Mouse (Mus musculus): ENCODE measurements around the gene Upk1a. TPM values are rescaled to one million over a fixed set of nuclear protein-coding genes. Genes with fewer than 3 reads are reported as not detected.

The Upk1a gene
- polyA plus RNA-seq, 1 experiment from 2014 or later, result 12.1 TPM

DNA sequence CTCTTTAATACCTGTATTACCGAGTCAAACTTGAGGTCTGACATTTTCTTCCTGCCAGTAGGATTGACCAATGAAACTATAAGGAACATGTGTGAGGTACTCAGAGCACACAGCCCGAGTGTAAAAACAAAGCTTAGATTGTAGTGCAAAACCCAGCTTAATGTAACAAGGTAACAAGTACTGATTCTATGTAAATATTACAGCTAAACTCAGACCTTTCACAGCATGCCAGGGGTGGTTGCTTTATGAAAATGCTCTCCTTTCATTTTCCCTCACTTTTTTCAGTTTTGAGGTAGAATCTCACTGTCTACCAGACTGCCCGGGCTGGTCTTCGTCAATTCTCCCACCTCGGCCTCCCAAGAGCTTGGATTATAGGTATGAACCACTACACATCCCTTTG is 16.6 kb downstream of the Upk1a start:
- no peaks in the 10 kb centered on the region for H3K36me3 ChIP-seq (ENCODE audit: control insufficient read depth, insufficient read depth, low read length)
- no peaks in the 10 kb centered on the region for H3K27me3 ChIP-seq (replicated peaks; ENCODE audit: control insufficient read depth, insufficient read depth, low read length)
- DNase-seq (ENCODE audit: low spot score) (no peak), ATAC-seq (replicated peaks; ENCODE audit: low FRiP score, low TSS enrichment, low read depth) (no peak)
- H3K4me3 ChIP-seq (ENCODE audit: low read depth, low read length), result no peak overlapping the region
- H3K27ac ChIP-seq (ENCODE audit: low read depth), result no peak overlapping the region
- H3K9ac ChIP-seq (ENCODE audit: low read length), result no peak overlapping the region
- H3K4me1 ChIP-seq (replicated peaks; ENCODE audit: control insufficient read depth, insufficient read depth, low read length), result no peaks in the 10 kb centered on the region
- H3K9me3 ChIP-seq (ENCODE audit: control insufficient read depth, low read length), result no peaks in the 10 kb centered on the region
- WGBS, result 77% methylated on average over 5 of the region's 5 CpGs
- no peak overlapping the region for H3K4me2 ChIP-seq (ENCODE audit: low read length)

DNA sequence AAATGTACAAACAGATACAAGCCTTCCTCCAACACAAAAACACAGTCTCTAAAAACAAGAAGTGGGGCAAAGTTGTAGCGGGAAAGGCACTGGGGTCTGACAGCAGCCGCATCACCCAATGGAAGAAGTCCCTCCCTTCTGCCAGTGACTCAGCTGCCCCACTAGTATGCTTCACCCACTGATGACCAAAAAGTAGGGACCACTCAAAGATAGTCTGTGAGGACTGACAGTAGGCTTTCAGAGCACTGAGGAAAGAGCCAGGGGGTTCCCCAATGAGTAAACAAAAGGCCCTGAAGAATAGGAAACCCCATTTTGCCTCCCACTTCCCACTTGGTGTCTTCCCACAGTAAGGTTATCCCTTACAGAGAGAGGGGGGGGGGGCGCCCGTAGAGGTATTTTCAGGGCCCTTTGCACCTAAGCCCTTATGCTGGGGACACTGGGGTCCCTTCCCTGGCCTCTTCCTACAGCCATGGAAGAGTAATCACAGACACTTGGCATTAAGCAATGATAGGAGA is 18.1 kb downstream of the Upk1a start:
- no peaks in the 10 kb centered on the region for H3K27me3 ChIP-seq (replicated peaks; ENCODE audit: control insufficient read depth, insufficient read depth, low read length)
- no peaks in the 10 kb centered on the region for H3K36me3 ChIP-seq (ENCODE audit: control insufficient read depth, insufficient read depth, low read length)
- H3K9me3 ChIP-seq (ENCODE audit: control insufficient read depth, low read length), result no peaks in the 10 kb centered on the region
- DNase-seq (ENCODE audit: low spot score), result no peak
- WGBS, result 53% methylated on average over 4 of the region's 4 CpGs
- H3K27ac ChIP-seq (ENCODE audit: low read depth), result no peak overlapping the region
- no peak for ATAC-seq (replicated peaks; ENCODE audit: low FRiP score, low TSS enrichment, low read depth)
- no peak overlapping the region for H3K4me2 ChIP-seq (ENCODE audit: low read length)
- no peak overlapping the region for H3K4me3 ChIP-seq (ENCODE audit: low read depth, low read length)
- H3K9ac ChIP-seq (ENCODE audit: low read length), result no peak overlapping the region
- H3K4me1 ChIP-seq (replicated peaks; ENCODE audit: control insufficient read depth, insufficient read depth, low read length), result peaks cover 4% of the 10 kb centered on the region; the same call in 1 of the 2 replicates

DNA sequence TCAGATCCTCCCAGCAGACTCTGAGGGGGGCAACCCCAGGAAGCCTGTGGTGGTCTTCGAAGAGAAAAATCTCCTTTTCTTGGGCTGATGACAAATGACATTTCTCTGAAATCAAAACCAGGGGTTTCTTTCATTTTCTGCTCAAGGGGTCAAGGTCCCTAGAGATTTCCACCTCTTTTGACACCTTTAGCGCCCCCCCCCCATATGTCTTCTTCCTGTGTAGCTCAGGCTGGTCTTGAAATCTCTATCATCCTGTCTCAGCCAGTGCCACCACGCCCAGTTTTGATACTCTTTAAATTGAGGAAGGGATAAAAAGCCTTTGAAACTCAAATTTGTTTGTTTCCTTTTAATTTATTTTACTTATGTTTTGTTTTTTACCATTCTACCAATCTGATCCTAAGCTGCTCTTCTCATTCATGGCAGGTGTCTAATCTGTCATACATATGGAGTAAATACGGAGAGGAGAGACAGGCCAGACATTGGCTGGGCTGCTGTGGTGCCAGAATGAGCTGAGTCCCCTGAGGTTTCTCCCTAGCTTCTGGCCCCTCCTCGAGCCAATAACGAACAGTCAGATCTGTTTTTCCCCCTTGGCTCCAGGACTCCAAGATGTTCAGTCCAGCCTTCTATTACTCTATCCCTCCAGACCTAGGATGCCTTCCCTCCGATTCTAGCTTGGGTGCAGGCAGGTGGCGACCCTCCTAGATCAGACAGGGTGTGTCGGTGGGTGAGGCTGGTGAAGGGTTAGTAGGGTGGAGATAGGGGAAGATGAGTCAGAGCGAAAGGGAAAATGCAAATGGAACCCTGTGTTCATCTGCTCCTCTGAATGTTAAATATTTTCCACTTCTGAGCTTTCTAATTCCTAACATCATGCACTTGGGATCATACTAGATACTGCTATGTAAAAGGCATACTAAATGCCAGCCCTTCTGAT is 18.8 kb downstream of the Upk1a start:
- no peak for DNase-seq (ENCODE audit: low spot score)
- Histone ChIP-seq H3K9me3 (ENCODE audit: control insufficient read depth, low read length) (no peaks in the 10 kb centered on the region), H3K9ac (ENCODE audit: low read length) (no peak overlapping the region), H3K4me1 (replicated peaks; ENCODE audit: control insufficient read depth, insufficient read depth, low read length) (peaks cover 4% of the 10 kb centered on the region; the same call in 1 of the 2 replicates), H3K27ac (ENCODE audit: low read depth) (no peak overlapping the region), H3K27me3 (replicated peaks; ENCODE audit: control insufficient read depth, insufficient read depth, low read length) (no peaks in the 10 kb centered on the region), H3K36me3 (ENCODE audit: control insufficient read depth, insufficient read depth, low read length) (no peaks in the 10 kb centered on the region), H3K4me2 (ENCODE audit: low read length) (no peak overlapping the region), H3K4me3 (ENCODE audit: low read depth, low read length) (no peak overlapping the region)
- whole genome bisulfite sequencing, result 73% methylated on average over 10 of the region's 10 CpGs
- ATAC-seq (replicated peaks; ENCODE audit: low FRiP score, low TSS enrichment, low read depth), result no peak

DNA sequence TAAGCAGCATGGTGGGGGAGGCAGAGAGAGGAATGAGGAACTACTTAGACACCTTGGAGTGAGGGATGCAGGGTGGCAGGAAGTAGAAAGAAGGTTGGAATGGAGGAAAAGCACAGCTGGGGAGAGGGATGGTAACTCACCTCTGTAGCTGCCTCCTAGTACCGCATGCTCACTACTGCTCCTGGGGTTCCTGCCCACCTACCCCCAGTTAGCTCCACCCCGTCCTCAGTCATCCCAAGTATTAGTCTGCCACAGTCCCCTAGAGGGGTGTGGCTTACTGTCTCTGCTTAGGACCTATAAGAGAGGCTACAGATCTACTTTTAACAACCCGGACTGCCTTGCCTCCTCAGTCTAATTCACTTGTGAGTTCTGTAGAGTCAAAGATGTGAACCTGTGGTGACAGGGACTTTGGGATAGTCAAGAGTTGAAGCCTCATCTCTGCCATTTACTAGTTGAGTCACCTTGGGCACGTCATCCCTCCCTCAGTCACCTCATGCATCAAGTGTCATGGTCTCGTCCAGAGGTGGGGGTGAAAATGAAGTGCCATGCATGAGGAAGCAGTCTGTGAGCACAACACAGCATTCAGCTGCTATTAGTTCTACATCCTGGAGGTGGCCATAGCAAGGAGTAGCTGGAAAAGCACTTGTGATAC is 19.7 kb downstream of the Upk1a start:
- 51% methylated on average over 5 of the region's 5 CpGs for WGBS

DNA sequence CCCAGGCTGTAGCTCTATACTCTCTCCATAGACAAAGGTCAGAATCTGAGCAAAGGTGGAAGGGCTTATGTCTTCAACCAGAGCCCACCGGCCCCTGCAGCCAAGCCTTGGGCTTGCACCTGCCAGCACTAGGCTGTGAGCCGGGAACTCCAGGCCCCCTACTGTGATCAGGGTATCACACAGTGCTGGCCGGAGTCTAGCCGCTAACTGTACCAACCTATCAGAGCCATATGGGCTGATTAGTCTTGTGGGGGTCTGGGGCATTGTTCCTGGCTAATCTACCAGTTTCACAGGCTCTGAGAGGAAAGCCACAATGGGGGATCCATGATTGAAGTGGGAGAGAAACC is 21.1 kb downstream of the Upk1a start:
- Histone ChIP-seq H3K4me2 (ENCODE audit: low read length) (no peak overlapping the region), H3K9me3 (ENCODE audit: control insufficient read depth, low read length) (no peaks in the 10 kb centered on the region), H3K27me3 (replicated peaks; ENCODE audit: control insufficient read depth, insufficient read depth, low read length) (no peaks in the 10 kb centered on the region), H3K36me3 (ENCODE audit: control insufficient read depth, insufficient read depth, low read length) (peaks cover 2% of the 10 kb centered on the region), H3K27ac (ENCODE audit: low read depth) (no peak overlapping the region), H3K4me3 (ENCODE audit: low read depth, low read length) (no peak overlapping the region), H3K9ac (ENCODE audit: low read length) (no peak overlapping the region), H3K4me1 (replicated peaks; ENCODE audit: control insufficient read depth, insufficient read depth, low read length) (peaks cover 14% of the 10 kb centered on the region)
- no peak for ATAC-seq (replicated peaks; ENCODE audit: low FRiP score, low TSS enrichment, low read depth)
- no peak for DNase-seq (ENCODE audit: low spot score)
- WGBS, result 69% methylated on average over 4 of the region's 4 CpGs

More for the DNA sequence above, 19.7 kb downstream of the Upk1a start:
- DNase-seq (ENCODE audit: low spot score), result no peak
- no peaks in the 10 kb centered on the region for H3K9me3 ChIP-seq (ENCODE audit: control insufficient read depth, low read length)
- H3K27ac ChIP-seq (ENCODE audit: low read depth), result no peak overlapping the region
- no peaks in the 10 kb centered on the region for H3K27me3 ChIP-seq (replicated peaks; ENCODE audit: control insufficient read depth, insufficient read depth, low read length)
- H3K4me2 ChIP-seq (ENCODE audit: low read length), result no peak overlapping the region
- H3K9ac ChIP-seq (ENCODE audit: low read length), result no peak overlapping the region
- H3K4me1 ChIP-seq (replicated peaks; ENCODE audit: control insufficient read depth, insufficient read depth, low read length), result peaks cover 4% of the 10 kb centered on the region; the same call in 1 of the 2 replicates
- ATAC-seq (replicated peaks; ENCODE audit: low FRiP score, low TSS enrichment, low read depth), result no peak
- H3K4me3 ChIP-seq (ENCODE audit: low read depth, low read length), result no peak overlapping the region
- H3K36me3 ChIP-seq (ENCODE audit: control insufficient read depth, insufficient read depth, low read length), result no peaks in the 10 kb centered on the region

DNA sequence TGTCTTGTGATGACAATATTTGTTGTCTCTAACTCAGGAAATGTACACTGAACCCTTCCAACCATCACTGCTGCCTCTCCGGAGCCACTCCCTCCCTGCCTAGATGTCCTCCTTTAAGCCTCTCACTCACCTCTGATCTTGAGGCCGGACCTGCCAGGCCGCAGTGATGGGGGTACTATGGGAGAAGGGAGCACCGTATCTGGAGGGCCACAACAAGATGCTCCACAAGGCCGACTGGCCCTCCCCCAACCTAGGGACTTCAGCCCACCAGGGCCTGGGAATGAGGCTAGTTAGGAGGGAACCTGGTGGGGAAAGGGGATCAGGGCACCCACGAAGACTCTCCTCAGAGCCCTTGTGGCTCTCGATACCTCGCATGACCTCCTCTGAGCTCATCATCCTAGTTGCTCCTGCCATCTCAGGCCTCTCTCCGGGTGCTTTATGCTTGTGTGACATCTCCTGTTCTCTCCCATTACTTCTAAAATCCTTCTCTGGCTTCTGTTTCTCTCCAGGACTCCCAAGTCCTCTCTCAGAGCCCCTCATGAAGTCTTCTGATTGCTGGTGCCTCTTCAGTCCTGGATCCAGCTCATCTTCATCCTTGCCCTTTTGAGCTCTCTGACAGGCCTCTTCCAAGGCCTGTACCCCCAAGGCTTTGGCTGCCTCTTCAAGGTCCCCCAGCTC is 21.6 kb downstream of the Upk1a start:
- peaks cover 8% of the 10 kb centered on the region for H3K36me3 ChIP-seq (ENCODE audit: control insufficient read depth, insufficient read depth, low read length)
- DNase-seq (ENCODE audit: low spot score), result no peak
- H3K4me1 ChIP-seq (replicated peaks; ENCODE audit: control insufficient read depth, insufficient read depth, low read length), result peaks cover 14% of the 10 kb centered on the region
- no peak overlapping the region for H3K27ac ChIP-seq (ENCODE audit: low read depth)
- H3K4me2 ChIP-seq (ENCODE audit: low read length), result peak overlapping the region; percentile 67; the same call in 1 of the 2 replicates
- H3K27me3 ChIP-seq (replicated peaks; ENCODE audit: control insufficient read depth, insufficient read depth, low read length), result no peaks in the 10 kb centered on the region
- no peak overlapping the region for H3K4me3 ChIP-seq (ENCODE audit: low read depth, low read length)
- WGBS, result 89% methylated on average over 9 of the region's 9 CpGs
- no peak for ATAC-seq (replicated peaks; ENCODE audit: low FRiP score, low TSS enrichment, low read depth)
- H3K9me3 ChIP-seq (ENCODE audit: control insufficient read depth, low read length), result no peaks in the 10 kb centered on the region
- H3K9ac ChIP-seq (ENCODE audit: low read length), result no peak overlapping the region

DNA sequence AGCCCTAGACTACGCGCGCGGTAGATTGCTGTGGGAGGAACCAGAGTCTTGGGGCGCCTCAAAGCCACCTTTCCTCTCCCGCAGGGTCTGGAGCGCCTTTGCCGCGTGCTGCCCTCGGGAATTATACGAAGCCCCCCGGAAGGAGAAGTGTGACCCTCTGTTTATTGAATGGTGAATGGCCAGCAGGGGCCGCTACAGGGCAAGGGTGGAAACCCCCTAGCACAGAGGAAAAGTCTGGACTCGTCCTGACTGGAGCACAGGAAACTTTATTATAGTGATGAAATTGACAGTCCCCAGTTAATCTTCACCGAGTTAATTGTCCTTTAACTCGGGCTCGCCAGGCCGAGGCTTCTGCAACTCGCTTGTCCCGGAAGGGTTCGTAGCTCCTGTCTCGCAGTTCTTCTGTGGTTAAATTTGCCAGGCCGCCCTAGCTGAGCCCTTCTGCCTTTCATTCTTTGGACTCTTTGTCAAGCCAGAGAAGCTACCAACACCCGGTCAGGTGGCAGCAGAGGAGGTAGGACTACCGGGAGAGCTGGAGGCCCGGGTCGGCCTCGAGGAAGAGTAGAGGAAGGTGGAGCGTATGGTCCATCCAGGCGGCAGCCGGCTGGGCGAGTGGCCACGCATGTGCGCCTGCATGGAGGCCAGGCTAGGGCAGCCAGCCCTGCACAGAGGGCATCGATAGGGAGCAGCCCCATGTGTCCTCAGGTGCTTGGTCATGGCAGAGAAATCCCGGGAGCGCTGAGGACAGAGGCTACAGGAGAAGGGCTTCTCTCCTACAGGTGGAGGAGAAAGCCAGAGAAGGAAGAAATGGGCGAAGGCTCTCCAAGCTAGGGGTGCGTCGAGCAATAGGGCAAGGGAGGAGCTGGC is 23.0 kb downstream of the Upk1a start:
- Histone ChIP-seq H3K4me2 (ENCODE audit: low read length) (peak overlapping the region; percentile 67), H3K27ac (ENCODE audit: low read depth) (peak overlapping the region; percentile 83), H3K36me3 (ENCODE audit: control insufficient read depth, insufficient read depth, low read length) (peaks cover 22% of the 10 kb centered on the region), H3K4me3 (ENCODE audit: low read depth, low read length) (peak overlapping the region; percentile 60), H3K9me3 (ENCODE audit: control insufficient read depth, low read length) (no peaks in the 10 kb centered on the region), H3K27me3 (replicated peaks; ENCODE audit: control insufficient read depth, insufficient read depth, low read length) (no peaks in the 10 kb centered on the region), H3K9ac (ENCODE audit: low read length) (peak overlapping the region; percentile 49), H3K4me1 (replicated peaks; ENCODE audit: control insufficient read depth, insufficient read depth, low read length) (peaks cover 14% of the 10 kb centered on the region)
- no peak for DNase-seq (ENCODE audit: low spot score)
- ATAC-seq (replicated peaks; ENCODE audit: low FRiP score, low TSS enrichment, low read depth), result peak; percentile 79
- WGBS, result 24% methylated on average over 40 of the region's 40 CpGs
